Mouse (Mus musculus): ENCODE data around the gene AL731706.2. TPM values are rescaled to one million over a fixed set of nuclear protein-coding genes. Genes with fewer than 3 reads are reported as not detected.

Gene AL731706.2
- total RNA-seq, 2 experiments from 2014 or later = 14.5 to 32.8 TPM

Other genes starting within 250 kb of the AL731706.2 start
- gene Snap25, start 172.2 kb downstream of the AL731706.2 start, total RNA-seq (2021) = not detected
- 1 to 10 TPM; 2.2 to 5.0 TPM for gene Slx4ip, start 5.5 kb upstream of the AL731706.2 start, total RNA-seq (2021)
- 10 to 100 TPM; 17.4 to 22.4 TPM for gene AL731706.1, start 5.7 kb upstream of the AL731706.2 start, total RNA-seq (2021)
- 10 to 100 TPM; 28.0 to 30.1 TPM for gene Mkks, start 5.7 kb upstream of the AL731706.2 start, total RNA-seq (2021)
- gene Jag1, start 231.0 kb upstream of the AL731706.2 start, total RNA-seq (2021) = 1 to 10 TPM; 5.6 to 6.0 TPM

All from gastrocnemius, postnatal 36 days (tissue).